ENCODE assay signal across 20 mouse cellular contexts in genomic region chr10:19033696-19034095, GRCm38 (mm10). TPM values are rescaled to one million over a fixed set of nuclear protein-coding genes. Genes with fewer than 3 reads are reported as not detected.
DNase-seq lines count a peak whose midpoint lies in the region; ATAC-seq and TF ChIP-seq lines count a peak whose summit lies in the region.
"Had no signal": no experiment of that assay in that cellular context is flagged by ENCODE, and none has a peak within 500 bp of the region (broad histone marks: within the 10 kb centered on the region; RNA-seq: fewer than 3 reads in every experiment).

No protein-coding gene starts in this region.

- H3K36me3 ChIP-seq in intestine, embryonic 15.5 days = no peaks in the 10 kb centered on the region
- H3K36me3 ChIP-seq: forebrain, embryonic 12.5 days; neural tube, embryonic 15.5 days had no signal

- TF ChIP-seq POLR2A in bone marrow macrophage, adult 2 months (IDR thresholded peaks at IDR 0.05; ENCODE audit: borderline replicate concordance, low read depth, low read length) = no peak

- peak; percentile 73 for DNase-seq in layer of hippocampus, adult 9-11 months
- no peak for DNase-seq in layer of hippocampus, adult 8-10 months (ENCODE audit: low spot score in 2 of 2)
- no peak for DNase-seq in kidney, postnatal 10 days
- DNase-seq: cerebellum, adult 11 months; cerebellum, postnatal 14 days; kidney, adult 18-20 months; kidney, postnatal 14 days; lung, embryonic 14.5 days; right cerebral cortex, postnatal 4 days; thymus, adult 2 months had no signal

- H3K9me3 ChIP-seq in intestine, embryonic 15.5 days = no peaks in the 10 kb centered on the region
- H3K9me3 ChIP-seq: forebrain, embryonic 12.5 days; neural tube, embryonic 15.5 days had no signal

- H3K4me3 ChIP-seq in bone marrow macrophage, adult 2 months (ENCODE audit: insufficient read depth, low read length) = no peak overlapping the region
- H3K4me3 ChIP-seq in intestine, embryonic 15.5 days (replicated peaks) = no peak overlapping the region
- H3K4me3 ChIP-seq: forebrain, embryonic 12.5 days; myocyte; neural tube, embryonic 15.5 days had no signal

- WGBS in intestine, embryonic 15.5 days = 88% methylated on average over 1 of the region's 1 CpGs

- H3K27me3 ChIP-seq in intestine, embryonic 15.5 days (replicated peaks) = no peaks in the 10 kb centered on the region
- H3K27me3 ChIP-seq: forebrain, embryonic 12.5 days; neural tube, embryonic 15.5 days had no signal

- H3K4me2 ChIP-seq in intestine, embryonic 15.5 days (replicated peaks) = no peak overlapping the region
- H3K4me2 ChIP-seq: forebrain, embryonic 12.5 days; lung, embryonic 14.5 days; midbrain, embryonic 11.5 days; neural tube, embryonic 15.5 days had no signal

- TF ChIP-seq CTCF in bone marrow macrophage, adult 2 months (IDR thresholded peaks at IDR 0.05; ENCODE audit: low read depth, low read length) = no peak

- H3K27ac ChIP-seq in bone marrow macrophage, adult 2 months (ENCODE audit: insufficient read depth, low read depth, low read length) = peak overlapping the region; percentile 35
- H3K27ac ChIP-seq in intestine, embryonic 15.5 days = no peak overlapping the region
- H3K27ac ChIP-seq: forebrain, embryonic 12.5 days; neural tube, embryonic 15.5 days had no signal

- peaks cover 27% of the 10 kb centered on the region for H3K4me1 ChIP-seq in bone marrow macrophage, adult 2 months (ENCODE audit: control insufficient read depth, insufficient read depth, low read length)
- no peaks in the 10 kb centered on the region for H3K4me1 ChIP-seq in intestine, embryonic 15.5 days (replicated peaks)
- H3K4me1 ChIP-seq: forebrain, embryonic 12.5 days; neural tube, embryonic 15.5 days had no signal

- no peak overlapping the region for H3K9ac ChIP-seq in intestine, embryonic 15.5 days
- H3K9ac ChIP-seq: forebrain, embryonic 12.5 days; lung, embryonic 14.5 days; neural tube, embryonic 15.5 days had no signal

- peak; percentile 99 for ATAC-seq in granulocyte monocyte progenitor cell, adult 5-6 weeks (replicated peaks; ENCODE audit: poor library complexity, severe bottlenecking)
- ATAC-seq in neutrophil, adult 5-6 weeks (ENCODE audit: extremely low read depth, insufficient number of reproducible peaks, low FRiP score, poor library complexity, severe bottlenecking) = peak; percentile 53; the same call in 1 of the 2 replicates
- no peak for ATAC-seq in intestine, embryonic 15.5 days
- ATAC-seq: CD4-positive, CD25-positive, alpha-beta regulatory T cell, adult 4 months; hindbrain, embryonic 16.5 days had no signal

RNA-seq across cellular contexts. Expression of gene Tnfaip3, which starts 18.2 kb away (rescaled TPM):
- 1 to 10 TPM; 6.0 to 7.1 (median 6.4) TPM for total RNA-seq in layer of hippocampus, adult 8-10 months (2022)
- polyA plus RNA-seq in bone marrow macrophage, adult 2 months (2012; ENCODE audit: insufficient read depth, insufficient read length, missing spikeins) = 17.3 and 19.3 TPM in 2 replicates
- total RNA-seq in granulocyte monocyte progenitor cell, adult 5-6 weeks (2014; fragmentation: Nextera tagmentation) = 3.1 and 6.1 TPM in 2 replicates
- 34.0 and 36.2 TPM in 2 replicates for total RNA-seq in granulocyte monocyte progenitor cell, adult 5-6 weeks (2017)
- 75.9 and 93.0 TPM in 2 replicates for total RNA-seq in neutrophil, adult 5-6 weeks (2017)
- polyA plus RNA-seq in intestine, embryonic 15.5 days (2015; fragmentation: Nextera tagmentation; extraction: Ambion mirVana) = 3.4 and 3.9 TPM in 2 replicates
